Mouse (Mus musculus): ENCODE measurements around the gene Tal1.

Gene Tal1

DNA sequence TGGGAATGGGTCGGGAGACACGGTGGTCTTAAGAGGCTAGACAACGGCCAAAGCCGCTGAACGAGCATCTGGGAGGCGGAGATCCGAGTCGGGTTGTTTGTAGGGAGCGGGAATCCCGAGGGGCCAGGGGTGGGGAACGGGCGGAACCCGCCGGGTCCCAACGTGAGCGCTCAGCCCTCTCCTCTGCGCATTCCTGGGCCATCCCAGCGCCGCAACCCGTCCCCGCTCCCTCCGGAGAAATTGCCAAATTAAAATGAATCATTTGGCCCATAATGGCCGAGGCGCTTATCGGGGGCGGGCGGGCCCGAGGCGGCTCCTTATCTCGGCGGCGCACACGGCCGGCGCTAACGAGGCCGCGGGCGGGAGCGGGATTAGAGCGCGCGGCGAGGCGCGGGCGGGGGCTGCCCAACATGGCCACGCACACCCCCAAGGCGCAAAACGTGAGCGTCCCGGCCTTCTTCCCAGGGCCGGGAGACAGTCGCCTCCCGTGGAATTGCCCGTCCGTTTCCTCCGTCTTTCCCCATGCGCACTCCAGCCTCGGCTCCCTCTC is at the start of gene Tal1:
Tal1 (plus strand) TSS at position 56 of the 550 bp plus-strand sequence.
- peak; percentile 43 for DNase-seq (ENCODE audit: low read depth, low spot score)

DNA sequence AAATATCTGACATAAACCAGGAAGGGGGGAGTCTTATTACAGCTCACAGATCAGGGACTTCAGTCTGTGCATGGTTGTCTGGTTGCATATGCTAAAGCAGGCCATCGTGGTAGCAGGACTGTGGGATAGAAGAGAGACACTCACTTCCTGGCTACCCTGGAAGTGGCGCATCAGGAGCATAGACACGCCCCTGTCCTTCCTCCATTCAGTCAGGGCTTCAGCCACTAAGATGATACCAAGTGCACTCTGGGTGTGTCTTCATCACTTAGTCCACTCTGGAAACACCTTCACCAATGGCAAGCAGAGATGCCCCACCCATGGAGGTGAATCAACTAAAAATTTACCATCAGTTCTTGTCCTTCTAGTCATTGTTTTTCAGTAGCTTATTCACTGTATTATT is 42.0 kb upstream of the Tal1 start:
- DNase-seq (ENCODE audit: low read depth, low spot score), result no peak

DNA sequence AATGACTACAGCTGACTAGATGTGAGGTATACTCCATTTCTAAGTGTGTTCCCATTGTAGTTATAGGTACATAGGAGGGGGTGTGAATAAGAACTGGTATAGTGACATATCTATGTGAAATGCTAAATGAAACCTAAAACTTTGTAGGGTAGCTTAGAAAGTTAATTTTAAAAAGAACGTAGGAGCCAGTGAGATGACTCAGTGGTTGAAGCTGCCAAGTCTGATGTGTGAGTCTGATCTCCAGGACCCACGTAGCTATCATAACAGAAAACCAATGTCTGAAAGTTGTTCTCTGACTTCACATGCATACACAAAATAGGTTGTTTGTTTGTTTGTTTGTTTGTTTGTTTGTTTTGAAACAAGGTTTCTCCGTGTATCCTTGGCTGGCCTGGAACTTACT is 36.2 kb upstream of the Tal1 start:
- DNase-seq (ENCODE audit: low read depth, low spot score), result no peak

GRCm38 (mm10) chr4:115035043-115035442 is 21.2 kb upstream of the Tal1 start:
- DNase-seq (ENCODE audit: low read depth, low spot score), result no peak

GRCm38 (mm10) chr4:115038242-115038641 is 18.0 kb upstream of the Tal1 start:
- peak; percentile 61 for DNase-seq (ENCODE audit: low read depth, low spot score)

DNA sequence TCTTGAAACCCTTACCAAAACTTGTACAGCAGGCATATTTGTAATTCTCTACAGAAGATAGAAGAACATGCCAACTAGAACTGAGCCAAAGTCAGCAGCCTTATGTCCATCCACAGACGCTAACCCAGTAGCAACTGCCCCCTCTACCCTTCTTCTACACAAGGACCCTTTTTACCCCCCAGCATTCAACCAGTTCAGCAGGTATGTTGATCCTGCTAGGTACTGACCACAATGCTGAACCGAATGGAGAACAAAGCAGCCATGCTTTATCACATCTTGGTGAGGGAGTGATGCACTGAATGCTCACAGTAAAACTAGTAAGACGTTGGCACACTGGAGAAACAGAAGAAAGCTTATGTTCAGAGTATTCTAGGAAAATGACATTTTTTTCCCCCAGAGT is 10.6 kb upstream of the Tal1 start:
- no peak for DNase-seq (ENCODE audit: low read depth, low spot score)

DNA sequence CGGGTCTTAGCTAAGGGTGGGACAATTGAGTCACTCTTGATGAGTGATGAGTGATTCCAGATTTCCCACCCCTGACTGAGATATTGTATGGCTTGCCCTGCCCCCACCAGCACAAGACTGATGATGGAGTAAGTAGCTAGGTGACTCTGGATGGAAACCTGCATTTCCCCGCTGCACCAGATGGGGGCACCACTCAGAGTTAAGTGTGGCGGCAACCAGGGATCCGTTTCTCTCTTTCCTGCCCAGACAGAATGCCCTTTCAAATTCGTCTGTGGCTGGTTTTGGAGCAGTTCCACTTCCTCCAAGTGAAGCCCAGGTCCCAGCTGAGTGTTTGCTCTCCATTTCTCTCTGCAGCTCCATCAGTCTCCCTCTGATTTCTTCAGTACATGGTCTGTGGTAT is 8.5 kb upstream of the Tal1 start:
- DNase-seq (ENCODE audit: low read depth, low spot score), result peak; percentile 58

DNA sequence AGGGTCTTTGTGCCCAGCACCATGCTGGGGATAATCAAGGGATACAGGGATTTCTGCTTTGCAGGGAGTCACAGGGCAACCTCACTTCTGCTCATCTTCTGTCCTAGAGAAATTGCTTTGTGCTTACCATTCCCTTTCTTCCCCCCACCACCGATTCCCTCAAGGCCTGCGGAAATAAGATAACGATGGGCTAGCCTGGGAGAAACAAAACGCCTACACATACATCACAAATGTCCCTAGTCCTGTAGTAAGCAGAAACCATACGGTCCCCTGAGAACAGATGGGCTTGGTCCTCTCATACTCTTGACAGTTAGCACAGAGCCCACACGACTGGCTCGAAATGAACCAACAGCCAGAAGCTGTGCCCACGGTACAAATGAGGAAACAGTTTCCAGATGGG is 8.0 kb upstream of the Tal1 start:
- DNase-seq (ENCODE audit: low read depth, low spot score), result no peak

GRCm38 (mm10) chr4:115051245-115051644 is 5.0 kb upstream of the Tal1 start:
- DNase-seq (ENCODE audit: low read depth, low spot score), result no peak

DNA sequence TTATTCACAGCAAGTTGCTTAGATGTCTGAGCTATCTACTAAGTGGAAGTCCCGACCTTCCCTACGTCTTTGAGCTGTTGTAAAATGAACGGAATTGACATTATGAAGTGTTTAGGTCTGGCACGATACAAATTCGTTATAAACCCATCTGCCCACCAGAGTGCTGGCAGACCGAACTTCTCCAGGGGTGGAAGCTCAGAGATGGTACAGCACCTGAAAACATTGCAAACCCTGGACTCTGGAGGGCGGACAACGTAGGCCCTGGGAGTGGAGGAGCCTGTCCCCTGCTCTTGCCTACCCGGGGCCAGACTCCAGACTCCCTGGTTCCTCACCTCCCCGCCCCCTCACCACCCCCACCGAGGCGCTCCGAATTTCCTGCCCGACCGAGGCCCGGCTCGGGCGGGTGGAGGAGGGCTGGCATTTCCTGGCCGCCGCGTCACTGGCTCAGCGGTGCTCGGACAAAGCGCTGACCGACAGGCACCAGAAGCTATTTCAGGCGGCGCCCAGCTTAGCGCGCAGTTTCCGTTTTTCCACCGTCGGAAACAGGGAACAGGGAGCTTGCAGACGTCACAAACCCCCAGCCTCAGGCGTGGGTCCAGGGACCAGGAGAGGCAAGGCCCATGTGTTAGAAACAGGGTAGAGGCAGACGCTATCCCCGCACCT is 3.8 kb upstream of the Tal1 start:
- DNase-seq (ENCODE audit: low read depth, low spot score), result peak; percentile 60

- no peak for DNase-seq (ENCODE audit: low read depth, low spot score)
Observed at GRCm38 (mm10) chr4:115055044-115055443, 1.2 kb upstream of the Tal1 start.

- DNase-seq (ENCODE audit: low read depth, low spot score), result no peak
Observed at GRCm38 (mm10) chr4:115055691-115056090, 535 bp upstream of the Tal1 start.

DNA sequence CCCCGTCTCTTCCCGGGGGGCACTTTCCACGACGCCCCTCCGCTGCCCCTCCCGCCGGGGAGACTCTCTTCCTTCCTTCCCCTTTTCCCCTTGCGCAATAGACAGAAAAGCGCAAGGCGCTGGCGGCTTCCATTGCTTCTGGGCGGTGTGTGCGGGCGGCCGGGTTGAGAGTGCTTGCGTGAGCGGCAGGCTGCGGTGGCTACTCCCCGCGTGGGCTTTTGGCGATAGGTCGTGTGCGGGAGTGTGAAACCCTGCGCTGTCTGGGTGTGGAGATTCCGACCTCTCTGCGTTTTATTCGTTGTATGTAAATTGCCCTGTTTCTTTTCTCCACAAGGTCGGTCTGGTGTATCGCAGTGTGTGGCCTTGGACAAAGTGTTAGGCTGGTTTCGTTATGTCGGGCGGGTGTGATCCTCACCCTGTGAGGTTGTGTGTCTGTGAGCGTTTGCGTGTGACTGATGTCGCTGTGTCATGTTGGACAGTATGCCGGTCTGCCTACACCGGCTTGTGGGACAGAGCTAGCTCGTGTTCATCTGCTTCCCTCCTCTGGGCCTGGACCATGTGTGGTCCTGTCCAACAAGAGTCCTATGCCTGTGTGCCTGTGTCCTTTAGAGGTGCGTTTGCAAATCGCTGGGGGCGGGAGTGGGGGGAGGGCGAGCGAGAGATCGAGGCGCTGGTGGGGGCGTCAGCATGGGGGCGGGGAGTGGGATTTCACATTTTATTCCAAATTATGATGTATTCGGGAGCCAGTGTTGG is 871 bp downstream of the Tal1 start:
- DNase-seq (ENCODE audit: low read depth, low spot score), result peak; percentile 54

DNA sequence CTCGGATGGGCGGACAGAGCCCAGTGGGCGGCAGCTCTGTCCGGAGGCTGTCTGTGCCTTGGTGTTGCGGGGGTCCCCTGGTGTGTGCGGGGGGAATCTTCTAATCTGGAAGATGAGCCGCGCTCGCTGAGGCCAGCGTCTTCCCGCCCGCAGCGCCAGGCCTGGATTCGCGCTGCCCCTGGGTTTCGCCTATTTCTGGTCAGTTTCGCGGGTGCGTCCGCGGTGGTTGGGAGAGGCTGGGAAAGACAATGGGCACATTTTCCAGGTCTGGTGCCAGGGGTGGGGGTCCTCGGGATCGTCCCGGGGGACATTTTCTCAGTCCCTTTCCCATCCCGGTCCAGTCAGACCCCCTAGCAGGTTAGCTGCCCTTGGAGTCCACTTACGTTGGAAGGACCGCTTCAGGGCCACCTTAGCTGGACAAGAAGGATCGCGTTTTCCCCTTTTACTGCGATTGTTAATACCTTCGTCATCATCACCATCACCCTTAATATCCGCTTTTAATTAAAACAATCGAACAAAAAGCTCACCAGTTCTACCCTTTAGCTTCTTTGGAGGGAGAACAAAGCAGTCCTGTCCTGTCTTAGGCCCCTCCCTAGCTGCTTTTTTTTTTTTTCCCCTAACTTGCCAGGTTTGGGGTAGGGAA is 1.6 kb downstream of the Tal1 start:
- DNase-seq (ENCODE audit: low read depth, low spot score), result no peak

DNA sequence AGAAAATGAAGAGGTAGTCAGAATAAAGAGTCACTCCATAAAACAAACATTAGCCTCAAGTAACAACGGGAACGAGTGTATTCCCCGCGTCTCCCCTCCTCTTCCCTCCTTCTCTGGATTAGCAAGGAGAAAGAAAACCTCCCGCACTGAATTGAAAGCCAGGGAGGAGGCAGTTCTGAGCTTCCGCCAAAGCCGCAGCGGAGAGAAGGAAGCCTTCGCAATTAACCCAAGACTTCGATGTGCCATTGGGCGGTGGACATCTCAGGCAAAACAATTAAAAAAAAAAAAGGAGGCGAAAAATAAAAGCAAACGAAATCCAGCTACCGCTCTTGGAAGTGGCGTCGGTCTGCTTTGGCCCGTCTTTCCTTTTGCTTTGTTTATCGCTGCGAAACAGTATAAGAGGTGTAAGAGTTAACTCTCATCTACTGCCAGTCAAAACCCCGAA is 2.1 kb downstream of the Tal1 start:
- DNase-seq (ENCODE audit: low read depth, low spot score), result no peak

DNA sequence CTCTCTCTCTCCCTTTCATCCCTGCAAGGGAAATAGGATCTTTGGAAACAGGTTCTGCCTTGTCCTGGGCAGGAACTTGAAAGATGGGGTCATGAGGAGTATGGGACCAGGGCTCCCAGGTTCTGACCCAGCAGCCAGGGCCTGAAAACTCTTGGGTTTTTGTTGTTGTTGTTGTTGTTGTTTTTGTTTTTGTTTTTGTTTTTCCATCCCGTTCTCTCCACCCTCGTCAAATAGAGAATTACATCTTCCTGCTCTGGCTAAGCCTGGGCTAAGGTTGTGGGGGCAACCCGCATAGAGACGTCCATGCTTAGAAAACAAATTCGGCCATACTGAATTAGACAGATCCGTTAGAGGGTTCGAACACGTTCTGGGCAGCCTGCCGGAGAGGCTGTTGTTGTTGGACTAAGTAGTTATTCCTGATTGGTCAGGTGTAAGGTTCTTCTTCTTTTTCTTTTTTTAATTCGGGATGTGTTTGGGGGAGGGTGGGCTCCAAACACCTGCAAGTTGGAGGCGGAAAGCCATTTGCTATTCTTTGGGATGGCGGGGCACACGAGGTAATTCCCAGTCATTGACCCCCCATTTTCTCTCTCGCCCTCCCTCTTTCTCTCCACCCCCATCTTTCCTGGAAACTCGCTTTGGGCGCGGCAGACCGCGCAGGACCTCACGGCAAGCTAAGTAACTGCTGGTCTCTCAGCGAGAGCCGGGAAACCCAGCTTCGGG is 2.8 kb downstream of the Tal1 start:
- no peak for DNase-seq (ENCODE audit: low read depth, low spot score)

- no peak for DNase-seq (ENCODE audit: low read depth, low spot score)
Observed at GRCm38 (mm10) chr4:115059871-115060270, 3.6 kb downstream of the Tal1 start.

- DNase-seq (ENCODE audit: low read depth, low spot score), result no peak
Observed at GRCm38 (mm10) chr4:115060753-115061152, 4.5 kb downstream of the Tal1 start.

- DNase-seq (ENCODE audit: low read depth, low spot score), result no peak
Observed at GRCm38 (mm10) chr4:115062540-115062874, 6.3 kb downstream of the Tal1 start.

DNA sequence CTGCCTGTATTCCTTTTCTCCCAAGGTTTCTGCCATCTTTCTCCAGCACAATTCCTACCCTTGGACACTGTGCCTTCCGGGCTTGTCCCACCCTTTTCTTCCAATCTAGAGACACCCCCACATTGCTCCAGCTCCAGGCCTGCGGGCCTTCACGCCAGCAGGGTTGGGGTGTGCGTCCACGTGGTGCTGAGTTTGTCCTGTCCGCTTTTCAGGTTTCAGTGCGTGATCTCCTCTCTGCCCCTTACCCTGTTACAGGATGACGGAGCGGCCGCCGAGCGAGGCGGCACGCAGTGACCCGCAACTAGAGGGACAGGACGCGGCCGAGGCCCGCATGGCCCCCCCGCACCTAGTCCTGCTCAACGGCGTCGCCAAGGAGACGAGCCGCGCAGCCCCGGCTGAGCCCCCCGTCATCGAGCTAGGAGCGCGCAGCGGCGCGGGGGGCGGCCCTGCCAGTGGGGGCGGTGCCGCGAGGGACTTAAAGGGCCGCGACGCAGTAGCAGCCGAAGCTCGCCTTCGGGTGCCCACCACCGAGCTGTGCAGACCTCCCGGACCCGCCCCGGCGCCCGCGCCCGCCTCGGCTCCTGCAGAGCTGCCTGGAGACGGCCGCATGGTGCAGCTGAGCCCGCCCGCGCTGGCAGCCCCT is 6.8 kb downstream of the Tal1 start:
- peak; percentile 51 for DNase-seq (ENCODE audit: low read depth, low spot score)

DNA sequence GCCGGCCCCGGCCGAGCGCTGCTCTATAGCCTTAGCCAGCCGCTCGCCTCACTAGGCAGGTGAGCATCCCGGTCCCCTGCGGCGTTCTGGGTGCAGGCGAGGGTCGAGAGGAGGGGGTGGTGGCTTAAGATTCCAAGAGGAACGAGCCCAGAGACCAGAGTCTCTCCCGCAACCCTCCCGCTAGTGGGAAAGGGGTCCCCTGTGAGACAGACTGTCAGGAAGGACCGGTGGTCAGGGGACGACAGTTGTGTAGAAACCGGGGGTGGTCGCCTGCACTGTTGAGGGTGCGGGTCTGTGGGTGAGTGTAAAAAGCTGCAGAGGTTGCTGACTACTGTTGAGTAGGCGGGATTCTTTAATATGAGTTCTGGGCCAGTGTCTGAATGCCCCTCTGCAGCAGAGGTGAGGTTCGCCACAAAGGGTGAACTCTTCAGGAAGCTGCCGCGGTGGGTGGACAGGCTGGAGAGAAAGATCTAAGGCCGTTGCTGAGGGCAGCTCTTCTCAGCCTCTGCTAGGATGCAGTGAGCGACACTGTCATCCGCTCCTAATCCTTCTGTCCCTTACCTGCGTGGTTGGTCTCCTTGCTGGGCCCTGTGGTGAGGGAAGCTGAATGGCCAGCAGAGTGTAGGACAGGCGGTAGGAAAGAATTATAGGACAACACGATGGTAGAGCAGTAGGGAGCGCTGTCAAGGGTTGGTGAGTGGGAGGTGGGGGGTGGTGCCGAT is 7.5 kb downstream of the Tal1 start:
- DNase-seq (ENCODE audit: low read depth, low spot score), result no peak
